ENCODE assay signal across 19 mouse cellular contexts in genomic region chr10:7075661-7076060, GRCm38 (mm10). TPM values are rescaled to one million over a fixed set of nuclear protein-coding genes. Genes with fewer than 3 reads are reported as not detected.
A peak's percentile ranks its signal among the peaks of the same experiment; 100 is the strongest.
DNase-seq lines count a peak whose midpoint lies in the region; ATAC-seq and TF ChIP-seq lines count a peak whose summit lies in the region.
"Had no signal": no experiment of that assay in that cellular context is flagged by ENCODE, and none has a peak within 500 bp of the region (broad histone marks: within the 10 kb centered on the region; RNA-seq: fewer than 3 reads in every experiment).

No protein-coding gene starts in this region.

- no peak overlapping the region for H3K4me2 ChIP-seq in forebrain, embryonic 15.5 days (replicated peaks)
- H3K4me2 ChIP-seq in forebrain, embryonic 14.5 days (ENCODE audit: low read length), result no peak overlapping the region
- H3K4me2 ChIP-seq in midbrain, embryonic 15.5 days, result no peak overlapping the region
- peak overlapping the region; percentile 75 for H3K4me2 ChIP-seq in myocyte (ENCODE audit: low read depth)
- H3K4me2 ChIP-seq: liver, embryonic 11.5 days; midbrain, embryonic 12.5 days had no signal

- H3K4me1 ChIP-seq in forebrain, embryonic 15.5 days, result no peaks in the 10 kb centered on the region
- H3K4me1 ChIP-seq in forebrain, embryonic 14.5 days (ENCODE audit: control insufficient read depth, insufficient read depth, low read length), result no peaks in the 10 kb centered on the region
- H3K4me1 ChIP-seq in midbrain, embryonic 15.5 days, result peaks cover 5% of the 10 kb centered on the region; the same call in 1 of the 2 replicates
- H3K4me1 ChIP-seq in midbrain, embryonic 10.5 days, result peaks cover 15% of the 10 kb centered on the region
- H3K4me1 ChIP-seq: midbrain, embryonic 12.5 days; neural tube, embryonic 12.5 days had no signal

- H3K36me3 ChIP-seq in forebrain, embryonic 15.5 days, result no peaks in the 10 kb centered on the region
- H3K36me3 ChIP-seq in forebrain, embryonic 14.5 days (ENCODE audit: control insufficient read depth, insufficient read depth, low read length), result no peaks in the 10 kb centered on the region
- no peaks in the 10 kb centered on the region for H3K36me3 ChIP-seq in midbrain, embryonic 15.5 days (replicated peaks)
- H3K36me3 ChIP-seq in midbrain, embryonic 10.5 days, result no peaks in the 10 kb centered on the region
- no peaks in the 10 kb centered on the region for H3K36me3 ChIP-seq in myocyte (ENCODE audit: control insufficient read depth, insufficient read depth)
- H3K36me3 ChIP-seq: forebrain, embryonic 10.5 days; heart, embryonic 13.5 days; limb, embryonic 13.5 days; lung, embryonic 15.5 days; midbrain, embryonic 12.5 days; neural tube, embryonic 12.5 days had no signal

- 0 out of 2 replicates have a peak, but pooled peaks have one; percentile 39 for ATAC-seq in forebrain, embryonic 15.5 days (replicated peaks)
- ATAC-seq in forebrain, embryonic 14.5 days, result no peak
- 0 out of 2 replicates have a peak, but pooled peaks have one; percentile 27 for ATAC-seq in midbrain, embryonic 15.5 days (replicated peaks)

- no peak overlapping the region for H3ac ChIP-seq in myocyte (ENCODE audit: control insufficient read depth, insufficient read length)

- DNase-seq in cerebellum, adult 11-12 months, result peak; percentile 60
- DNase-seq in cerebellum, postnatal 4 days (ENCODE audit: low spot score in 2 of 2), result no peak
- no peak for DNase-seq in forebrain, embryonic 14.5 days (ENCODE audit: low spot score)
- no peak for DNase-seq in midbrain, embryonic 10.5 days (ENCODE audit: low spot score)
- no peak for DNase-seq in layer of hippocampus, postnatal 36 days

- no peak overlapping the region for H3K27ac ChIP-seq in forebrain, embryonic 15.5 days (replicated peaks)
- no peak overlapping the region for H3K27ac ChIP-seq in forebrain, embryonic 14.5 days (ENCODE audit: low read depth, low read length)
- no peak overlapping the region for H3K27ac ChIP-seq in midbrain, embryonic 15.5 days
- no peak overlapping the region for H3K27ac ChIP-seq in midbrain, embryonic 10.5 days (replicated peaks)
- H3K27ac ChIP-seq: forebrain, embryonic 10.5 days; heart, embryonic 13.5 days; left cerebral cortex, adult 2 months; midbrain, embryonic 12.5 days; neural tube, embryonic 12.5 days had no signal

- TF ChIP-seq POLR2A in myocyte (IDR thresholded peaks at IDR 0.05; ENCODE audit: insufficient read length, low read depth), result no peak

- H3K4me3 ChIP-seq in forebrain, embryonic 15.5 days, result no peak overlapping the region
- H3K4me3 ChIP-seq in forebrain, embryonic 14.5 days (ENCODE audit: low read depth, low read length), result no peak overlapping the region
- H3K4me3 ChIP-seq in midbrain, embryonic 15.5 days, result no peak overlapping the region
- H3K4me3 ChIP-seq in midbrain, embryonic 10.5 days, result no peak overlapping the region
- no peak overlapping the region for H3K4me3 ChIP-seq in myocyte
- H3K4me3 ChIP-seq: forebrain, embryonic 10.5 days; heart, embryonic 13.5 days; left cerebral cortex, adult 2 months; limb, embryonic 13.5 days; midbrain, embryonic 12.5 days; neural tube, embryonic 12.5 days had no signal

- H3K27me3 ChIP-seq in forebrain, embryonic 15.5 days, result no peaks in the 10 kb centered on the region
- H3K27me3 ChIP-seq in forebrain, embryonic 14.5 days (replicated peaks; ENCODE audit: control insufficient read depth, insufficient read depth, low read length), result no peaks in the 10 kb centered on the region
- no peaks in the 10 kb centered on the region for H3K27me3 ChIP-seq in midbrain, embryonic 15.5 days (replicated peaks)
- H3K27me3 ChIP-seq in midbrain, embryonic 10.5 days (ENCODE audit: low read depth, poor library complexity, severe bottlenecking), result no peaks in the 10 kb centered on the region
- no peaks in the 10 kb centered on the region for H3K27me3 ChIP-seq in myocyte (ENCODE audit: control insufficient read depth, insufficient read depth, insufficient read length)
- H3K27me3 ChIP-seq: CH12.LX; heart, embryonic 13.5 days; limb, embryonic 13.5 days; lung, embryonic 15.5 days; midbrain, embryonic 12.5 days; neural tube, embryonic 12.5 days had no signal

- H3K9me3 ChIP-seq in forebrain, embryonic 15.5 days, result no peaks in the 10 kb centered on the region
- no peaks in the 10 kb centered on the region for H3K9me3 ChIP-seq in forebrain, embryonic 14.5 days (replicated peaks; ENCODE audit: control insufficient read depth, low read length)
- H3K9me3 ChIP-seq in midbrain, embryonic 15.5 days, result no peaks in the 10 kb centered on the region
- no peaks in the 10 kb centered on the region for H3K9me3 ChIP-seq in midbrain, embryonic 10.5 days (replicated peaks)
- H3K9me3 ChIP-seq: forebrain, embryonic 10.5 days; heart, embryonic 13.5 days; limb, embryonic 13.5 days; lung, embryonic 15.5 days; midbrain, embryonic 12.5 days; neural tube, embryonic 12.5 days had no signal

- H3K79me2 ChIP-seq in myocyte (ENCODE audit: control insufficient read depth, insufficient read depth), result no peaks in the 10 kb centered on the region

- 87% methylated on average over 2 of the region's 2 CpGs for WGBS in forebrain, embryonic 15.5 days
- 80% methylated on average over 2 of the region's 2 CpGs for WGBS in forebrain, embryonic 14.5 days
- WGBS in midbrain, embryonic 15.5 days, result 88% methylated on average over 2 of the region's 2 CpGs
- WGBS in midbrain, embryonic 10.5 days, result 90% methylated on average over 2 of the region's 2 CpGs

- H3K9ac ChIP-seq in forebrain, embryonic 15.5 days (replicated peaks), result no peak overlapping the region
- no peak overlapping the region for H3K9ac ChIP-seq in forebrain, embryonic 14.5 days (ENCODE audit: low read length)
- H3K9ac ChIP-seq in midbrain, embryonic 15.5 days, result no peak overlapping the region
- H3K9ac ChIP-seq: forebrain, postnatal 0 days; heart, embryonic 13.5 days; limb, embryonic 13.5 days; lung, embryonic 15.5 days; midbrain, embryonic 12.5 days; neural tube, embryonic 12.5 days had no signal

TF ChIP-seq in myocyte, 11 proteins besides CTCF, POLR2A, EP300 and RAD21:
- TF ChIP-seq SRF (IDR thresholded peaks at IDR 0.05; ENCODE audit: control insufficient read depth, insufficient read length, low read depth) (no peak), MYOG (IDR thresholded peaks at IDR 0.05; ENCODE audit: control insufficient read depth in 1 of 3, insufficient read depth in 1 of 3, insufficient read length in 2 of 3, low read depth in 2 of 3) (no peak), CEBPB (IDR thresholded peaks at IDR 0.05; ENCODE audit: insufficient read depth, poor library complexity, severe bottlenecking) (no peak), REST (IDR thresholded peaks at IDR 0.05; ENCODE audit: insufficient read depth, insufficient read length) (no peak), MYOD1 (IDR thresholded peaks at IDR 0.05; ENCODE audit: control insufficient read depth in 1 of 3, insufficient read length in 2 of 3, low read depth in 2 of 3) (no peak)

RNA-seq across cellular contexts. Expression of gene Ipcef1, which starts 23.4 kb away (rescaled TPM):
- polyA plus RNA-seq in forebrain, embryonic 15.5 days (2015; fragmentation: Nextera tagmentation; extraction: Ambion mirVana), result 1.3 and 1.4 TPM in 2 replicates
- polyA plus RNA-seq in forebrain, embryonic 14.5 days (2014; fragmentation: Nextera tagmentation; extraction: Ambion mirVana), result 1.1 and 2.0 TPM in 2 replicates
- 0.87 and 1.3 TPM in 2 replicates for polyA plus RNA-seq in midbrain, embryonic 15.5 days (2015; fragmentation: Nextera tagmentation; extraction: Ambion mirVana)
- polyA plus RNA-seq in midbrain, embryonic 10.5 days (2016; fragmentation: Nextera tagmentation; extraction: Ambion mirVana), result 0.48 and 0.92 TPM in 2 replicates
- polyA plus RNA-seq in myocyte (2012; fragmentation: generic; extraction: Trizol), result not detected
- 10 to 100 TPM; 16.2 to 19.1 TPM for total RNA-seq in layer of hippocampus, postnatal 36 days (2021)
- polyA plus RNA-seq: C2C12 had no signal
